Mouse (Mus musculus) frontal cortex, adult (tissue): ENCODE measurements at regions not wholly inside any gene's neighbourhood (a gene's known extent, or its start where the extent isn't known, plus 50 kb on each side); places are given as distances from the start of the nearest gene placed in this dataset.

Experiments used
- ATAC-seq: cut with Nextera tagmentation; 2 replicates; pipeline ENCODE4 v1.9.2; 2017; ENCODE audit warnings: mild to moderate bottlenecking, moderate library complexity, mixed read lengths; ENCODE audit not compliant: low TSS enrichment

- no peak for ATAC-seq
Measured at GRCm38 (mm10) chr1:183619451-183620059, 201.5 kb downstream of the Hhipl2 start.

- ATAC-seq: no peak
Measured at GRCm38 (mm10) chr1:183622341-183622740, 204.3 kb downstream of the Hhipl2 start.

GRCm38 (mm10) chr1:183624266-183624665, 206.3 kb downstream of the Hhipl2 start:
- ATAC-seq: no peak

GRCm38 (mm10) chr1:183633810-183634209, 215.8 kb downstream of the Hhipl2 start:
- ATAC-seq: no peak

- no peak for ATAC-seq
Measured at GRCm38 (mm10) chr1:183634836-183635235, 216.8 kb downstream of the Hhipl2 start.

GRCm38 (mm10) chr1:183637214-183637613, 219.2 kb downstream of the Hhipl2 start:
- no peak for ATAC-seq

- 0 out of 2 replicates have a peak, but pooled peaks have one; percentile 38 for ATAC-seq
Measured at GRCm38 (mm10) chr1:183639332-183639731, 221.3 kb downstream of the Hhipl2 start.

GRCm38 (mm10) chr1:183640568-183640967, 222.6 kb downstream of the Hhipl2 start:
- no peak for ATAC-seq

- ATAC-seq: no peak
Measured at GRCm38 (mm10) chr1:183644001-183644400, 226.0 kb downstream of the Hhipl2 start.

- ATAC-seq: no peak
Measured at GRCm38 (mm10) chr1:183653878-183654277, 235.9 kb downstream of the Hhipl2 start.

- peak; percentile 64; the same call in 1 of the 2 replicates for ATAC-seq
Measured at GRCm38 (mm10) chr1:183657043-183657442, 239.0 kb downstream of the Hhipl2 start.

GRCm38 (mm10) chr1:183660541-183660940, 242.5 kb downstream of the Hhipl2 start:
- no peak for ATAC-seq

- no peak for ATAC-seq
Measured at GRCm38 (mm10) chr1:183662369-183663043, 244.5 kb downstream of the Hhipl2 start.

GRCm38 (mm10) chr1:183669271-183669670, 251.3 kb downstream of the Hhipl2 start:
- ATAC-seq: no peak

GRCm38 (mm10) chr1:183669674-183670073, 251.7 kb downstream of the Hhipl2 start:
- peak; percentile 88 for ATAC-seq

GRCm38 (mm10) chr1:183670542-183670941, 252.5 kb downstream of the Hhipl2 start:
- ATAC-seq: no peak

GRCm38 (mm10) chr1:183671541-183671940, 253.5 kb downstream of the Hhipl2 start:
- ATAC-seq: no peak

- no peak for ATAC-seq
Measured at GRCm38 (mm10) chr1:183672521-183672920, 254.5 kb downstream of the Hhipl2 start.

GRCm38 (mm10) chr1:183677585-183677984, 259.6 kb downstream of the Hhipl2 start:
- no peak for ATAC-seq

- no peak for ATAC-seq
Measured at GRCm38 (mm10) chr1:183679949-183680348, 261.9 kb downstream of the Hhipl2 start.

GRCm38 (mm10) chr1:183686056-183686455, 268.0 kb downstream of the Hhipl2 start:
- ATAC-seq: no peak

GRCm38 (mm10) chr1:183692756-183693155, 274.7 kb downstream of the Hhipl2 start:
- ATAC-seq: no peak

GRCm38 (mm10) chr1:183699284-183699683, 281.3 kb downstream of the Hhipl2 start:
- no peak for ATAC-seq
